Mouse (Mus musculus): ENCODE data around the gene Setmar. TPM values are rescaled to one million over a fixed set of nuclear protein-coding genes. Genes with fewer than 3 reads are reported as not detected.
A peak's percentile ranks its signal among the peaks of the same experiment; 100 is the strongest.

Setmar gene
- 1 to 10 TPM; 6.2 to 6.7 TPM for total RNA-seq (2021)
- long read RNA-seq, experiment 1, partial matches to known transcripts, result 0 of 1 reads
- long read RNA-seq, experiment 1, other reads (novel, unspliced or antisense), result 0 of 1 reads
- long read RNA-seq, experiment 2, result 0 reads

DNA sequence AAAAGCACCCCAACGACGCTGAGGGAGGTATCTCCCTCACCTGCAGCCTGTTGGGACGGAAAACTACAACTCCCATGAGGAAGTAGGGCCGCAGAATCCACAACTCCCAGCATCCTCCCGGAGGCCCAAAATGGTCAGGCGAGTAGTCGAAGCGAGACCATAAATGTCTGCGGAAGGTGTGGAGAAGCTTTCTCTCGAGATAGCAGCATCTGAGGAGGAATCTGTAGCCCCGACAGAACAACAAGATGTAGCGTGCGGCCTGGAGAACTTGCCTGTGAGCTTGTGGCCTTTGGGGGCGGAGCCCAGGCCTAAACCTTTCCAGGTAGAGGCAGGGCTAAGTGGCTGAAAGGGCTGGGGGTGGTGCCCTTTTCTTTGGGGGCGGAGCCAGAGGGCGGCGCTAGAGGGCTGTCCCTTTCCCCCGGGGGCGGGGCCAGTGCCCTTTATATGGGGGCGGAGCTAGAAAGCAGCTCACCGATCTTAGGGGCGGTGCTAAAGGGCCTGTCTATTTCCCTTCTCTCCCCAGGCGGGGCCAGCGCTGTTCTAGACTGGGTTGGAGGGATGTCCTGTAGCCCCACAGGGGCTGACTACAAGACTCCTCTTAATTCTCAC is at the start of gene Setmar:
Setmar (plus strand) TSS at position 128 of the 609 bp plus-strand sequence.
- peak; percentile 97 for DNase-seq (ENCODE audit: low spot score in 2 of 2)

GRCm38 (mm10) chr6:108021646-108022045 is 43.2 kb upstream of the Setmar start:
- no peak for DNase-seq (ENCODE audit: low spot score in 2 of 2)

GRCm38 (mm10) chr6:108055041-108055440 is 9.8 kb upstream of the Setmar start:
- DNase-seq (ENCODE audit: low spot score in 2 of 2), result peak; percentile 42 to 60

- no peak for DNase-seq (ENCODE audit: low spot score in 2 of 2)
Measured at GRCm38 (mm10) chr6:108055946-108056345, 8.9 kb upstream of the Setmar start.

DNA sequence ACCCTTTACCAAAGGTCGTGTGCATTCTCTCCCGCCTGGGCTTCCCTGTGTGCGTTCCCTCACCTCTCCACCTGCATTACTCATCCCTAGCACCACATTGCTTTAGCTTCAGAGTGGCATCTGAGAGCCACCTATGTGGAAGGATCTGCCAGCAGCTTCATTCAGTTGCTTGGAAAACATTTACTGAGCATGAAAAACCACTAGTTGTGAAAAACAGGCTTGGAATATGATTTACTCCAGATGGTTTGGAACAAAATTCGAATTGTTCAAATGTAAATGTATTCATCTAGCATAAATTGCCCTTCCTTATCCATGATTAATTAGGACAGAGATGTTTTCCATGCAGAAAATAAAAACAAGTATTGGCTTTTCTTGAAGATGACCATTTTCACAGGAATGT is 7.5 kb upstream of the Setmar start:
- DNase-seq (ENCODE audit: low spot score in 2 of 2), result no peak

DNA sequence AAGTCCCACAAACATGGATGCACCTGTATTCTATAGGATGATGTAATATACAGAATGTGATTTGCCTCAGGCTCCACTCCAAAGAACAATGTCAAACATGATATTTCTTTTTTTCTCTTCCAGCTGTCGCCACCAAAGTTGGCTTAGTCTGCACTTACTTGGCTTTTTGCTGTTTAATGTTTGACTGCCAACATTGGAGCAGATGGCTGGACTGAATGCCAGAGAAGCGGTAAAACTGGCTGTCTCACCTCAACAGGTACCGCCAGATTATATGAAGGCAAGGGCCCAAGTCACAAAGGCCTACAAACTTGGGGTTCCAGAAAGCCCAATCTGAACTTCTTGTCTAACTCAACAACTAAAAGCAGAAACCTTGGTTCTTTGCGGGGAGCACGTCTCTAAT is 6.8 kb upstream of the Setmar start:
- DNase-seq (ENCODE audit: low spot score in 2 of 2), result no peak

DNA sequence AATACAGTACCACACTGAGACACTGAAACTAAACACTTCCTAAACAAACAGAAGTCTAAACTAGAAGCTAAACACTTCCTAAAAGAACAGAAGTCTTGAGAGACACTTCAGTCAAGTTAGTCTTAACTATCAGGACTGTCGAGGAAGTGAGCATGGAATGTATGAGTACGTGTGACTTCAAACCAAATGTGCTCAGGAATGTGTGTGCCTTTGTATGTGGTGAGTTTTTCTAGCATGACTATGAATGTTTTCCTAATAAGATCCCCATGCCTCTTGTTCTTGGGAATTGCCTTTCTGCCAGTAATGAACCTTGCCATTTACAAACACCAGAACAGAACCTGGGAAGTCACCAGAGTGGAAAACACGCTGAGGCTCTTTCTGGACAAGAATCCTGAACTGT is 3.7 kb upstream of the Setmar start:
- DNase-seq (ENCODE audit: low spot score in 2 of 2), result no peak

DNA sequence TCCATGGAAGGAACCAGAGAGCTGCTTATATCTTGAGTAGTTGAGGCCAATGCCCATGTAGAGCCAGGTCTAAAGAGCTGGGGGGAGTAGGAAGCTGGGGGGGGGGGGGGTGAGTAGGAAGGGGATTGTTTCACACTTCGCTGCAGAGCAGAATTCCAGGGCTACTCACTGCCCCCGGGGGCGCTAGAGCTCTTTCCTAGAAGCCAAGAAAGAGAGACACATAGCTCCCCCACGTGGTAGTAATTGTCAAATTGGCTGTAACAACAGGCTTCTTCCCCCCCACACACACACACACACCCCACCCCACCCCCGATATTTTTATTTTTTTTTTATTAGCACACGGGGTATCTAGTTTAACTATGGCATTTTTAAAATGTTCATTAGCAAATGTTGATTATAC is 738 bp downstream of the Setmar start:
- DNase-seq (ENCODE audit: low spot score in 2 of 2), result peak; percentile 46 to 50

GRCm38 (mm10) chr6:108070947-108071346 is 6.1 kb downstream of the Setmar start:
- DNase-seq (ENCODE audit: low spot score in 2 of 2), result no peak

DNA sequence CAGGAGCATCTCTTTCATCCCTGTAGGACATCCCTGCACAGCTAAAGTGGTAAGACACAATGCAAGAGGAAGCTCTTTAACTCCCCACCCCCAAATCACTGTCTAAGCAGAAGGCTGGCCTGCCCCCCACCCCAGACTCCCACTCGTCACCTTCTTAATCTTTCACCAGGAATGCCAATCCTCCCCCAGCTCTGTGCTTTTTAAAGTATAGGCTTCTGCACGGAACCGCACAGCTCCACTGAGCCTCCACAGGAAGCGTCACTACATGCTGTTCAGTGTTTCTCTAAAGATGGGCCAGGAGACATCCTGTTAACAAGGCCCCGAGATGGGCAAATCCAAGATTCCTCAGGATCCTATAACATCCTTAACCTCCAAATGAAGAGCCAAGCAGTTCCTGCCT is 8.2 kb downstream of the Setmar start:
- no peak for DNase-seq (ENCODE audit: low spot score in 2 of 2)

DNA sequence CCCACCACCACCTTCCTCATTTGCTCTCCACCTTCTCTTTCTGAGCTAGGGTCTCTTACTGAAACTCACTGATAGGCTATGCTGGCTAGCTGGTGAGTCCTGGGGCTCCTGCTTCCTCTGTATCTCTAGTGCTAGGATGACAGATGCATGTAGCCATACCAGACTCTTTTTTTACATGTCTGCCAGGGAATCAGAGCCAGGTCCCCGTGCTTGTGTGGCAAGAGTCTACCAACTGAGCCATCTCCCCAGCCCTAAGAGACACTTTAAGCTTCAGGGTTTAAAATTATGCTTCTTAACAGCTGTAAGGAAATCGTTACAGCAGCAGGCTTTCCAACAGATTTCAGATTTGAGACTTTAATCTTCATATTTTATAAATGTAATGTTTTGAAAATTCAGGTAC is 9.1 kb downstream of the Setmar start:
- DNase-seq (ENCODE audit: low spot score in 2 of 2), result no peak

- DNase-seq (ENCODE audit: low spot score in 2 of 2), result no peak
Measured at GRCm38 (mm10) chr6:108074624-108075023, 9.8 kb downstream of the Setmar start.

- no peak for DNase-seq (ENCODE audit: low spot score in 2 of 2)
Measured at GRCm38 (mm10) chr6:108075857-108076256, 11.0 kb downstream of the Setmar start.

- DNase-seq (ENCODE audit: low spot score in 2 of 2), result no peak
Measured at GRCm38 (mm10) chr6:108091296-108091695, 26.5 kb downstream of the Setmar start.

DNA sequence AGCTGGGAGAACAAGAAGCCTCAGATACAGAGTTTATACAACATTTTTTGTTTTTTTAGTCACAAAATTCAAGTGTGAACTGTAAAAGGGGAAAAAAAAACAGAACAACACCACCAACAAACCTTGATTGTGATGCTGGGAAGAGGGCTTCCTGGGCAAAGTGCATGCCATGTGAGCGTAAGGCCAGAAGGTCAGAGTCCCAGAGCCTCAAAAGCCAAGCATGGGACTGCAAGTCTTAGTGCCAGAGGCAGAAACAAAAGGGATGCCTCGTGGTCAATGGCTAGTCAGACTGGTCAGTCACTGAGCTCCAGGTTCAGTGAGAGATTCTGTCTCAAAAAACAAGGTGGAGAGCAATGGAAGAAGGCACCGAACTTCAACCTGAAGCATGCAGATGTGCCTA is 27.8 kb downstream of the Setmar start:
- DNase-seq (ENCODE audit: low spot score in 2 of 2), result no peak

GRCm38 (mm10) chr6:108093449-108093848 is 28.6 kb downstream of the Setmar start:
- DNase-seq (ENCODE audit: low spot score in 2 of 2), result no peak

DNA sequence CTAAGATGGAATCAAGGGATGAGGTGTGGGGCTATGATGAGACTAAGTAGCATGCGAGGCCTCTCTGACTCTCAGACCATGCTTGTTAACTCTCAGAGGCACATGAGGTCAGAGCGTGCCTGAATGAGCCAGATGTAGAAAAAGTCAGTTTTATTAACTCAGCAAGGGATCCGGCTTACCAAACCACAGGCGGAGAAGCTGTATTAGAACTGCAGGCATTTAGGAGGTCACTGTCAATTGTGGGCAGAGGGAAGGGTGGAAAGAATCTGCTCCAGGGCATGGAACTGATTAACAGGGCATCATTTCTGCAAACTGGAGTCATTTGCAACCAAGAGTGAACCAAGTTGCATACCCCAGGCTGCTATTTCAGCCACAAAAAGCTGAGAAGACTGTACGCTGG is 30.6 kb downstream of the Setmar start:
- DNase-seq (ENCODE audit: low spot score in 2 of 2), result no peak

DNA sequence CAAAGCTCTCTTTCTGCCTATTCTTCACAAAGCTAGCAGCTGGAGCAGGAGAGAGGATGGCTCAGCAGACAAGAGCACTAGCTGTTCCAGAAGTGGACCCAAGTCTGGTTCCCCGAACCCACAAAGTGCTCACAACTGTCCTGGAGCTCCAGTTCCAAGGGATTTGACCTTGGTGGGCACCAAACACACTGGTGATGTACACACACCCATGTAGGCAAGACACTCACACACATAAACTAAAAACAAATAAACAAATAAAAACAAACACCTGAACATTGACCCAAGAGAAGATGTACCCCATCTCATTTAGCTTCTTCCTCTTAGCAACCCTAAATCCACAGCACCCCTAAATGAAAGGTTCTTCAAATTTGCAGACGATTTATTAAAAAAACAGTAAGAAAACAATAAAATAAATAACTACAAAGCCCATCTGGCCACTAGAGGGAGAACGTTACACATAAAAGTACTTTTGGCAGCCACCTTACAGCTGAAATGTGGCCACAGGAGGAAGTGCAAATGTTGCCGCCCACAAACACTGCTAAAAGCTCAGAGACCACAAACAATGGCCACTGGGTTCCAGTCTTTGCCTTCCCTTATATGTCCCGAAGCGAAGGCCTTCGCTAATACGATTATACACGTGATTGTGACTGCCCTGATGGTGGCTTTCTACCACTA is 33.5 kb downstream of the Setmar start:
- DNase-seq (ENCODE audit: low spot score in 2 of 2), result peak; percentile 40 to 51

DNA sequence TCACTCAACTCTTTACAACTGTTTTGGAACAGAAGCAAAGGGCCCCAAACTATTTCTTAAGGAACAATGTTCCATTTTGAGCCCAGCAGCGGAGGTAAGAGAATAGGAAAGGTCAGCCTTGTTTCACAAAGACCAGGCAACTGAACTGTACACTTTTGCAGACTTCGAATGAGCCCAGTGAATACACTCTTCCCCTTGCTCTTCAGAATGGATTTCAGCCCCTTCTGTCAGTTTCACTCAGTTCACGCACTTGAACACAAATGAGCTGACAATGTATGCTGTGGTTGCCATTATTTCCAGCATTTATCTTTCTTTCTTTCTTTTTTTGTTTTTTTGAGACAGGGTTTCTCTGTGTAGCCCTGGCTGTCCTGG is 34.0 kb downstream of the Setmar start:
- no peak for DNase-seq (ENCODE audit: low spot score in 2 of 2)

GRCm38 (mm10) chr6:108101936-108102830 is 37.3 kb downstream of the Setmar start:
- no peak for DNase-seq (ENCODE audit: low spot score in 2 of 2)

GRCm38 (mm10) chr6:108107376-108107775 is 42.5 kb downstream of the Setmar start:
- DNase-seq (ENCODE audit: low spot score in 2 of 2), result no peak

- no peak for DNase-seq (ENCODE audit: low spot score in 2 of 2)
Measured at GRCm38 (mm10) chr6:108110336-108110735, 45.5 kb downstream of the Setmar start.
